Mouse (Mus musculus) thymus, adult 2 months (tissue): Measurements from ENCODE around the gene Pde3b. TPM values are rescaled to one million over a fixed set of nuclear protein-coding genes. Genes with fewer than 3 reads are reported as not detected.

Experiments
- DNase-seq: peaks from one replicate; pipeline ENCODE4 v3.0.0; 2021
- H3K27ac ChIP-seq: fragments of 200-500 bp; 2 replicates; pipeline ENCODE4 v1.5.1; 2012; ENCODE audit warnings: low read length, control low read depth; ENCODE audit not compliant: control insufficient read depth, insufficient read depth
- H3K27me3 ChIP-seq: fragments of 200-500 bp; 2 replicates; pipeline ENCODE4 v1.6.1; 2012; ENCODE audit warnings: mild to moderate bottlenecking, low read length, moderate library complexity, mixed read lengths; ENCODE audit not compliant: control insufficient read depth, insufficient read depth
- H3K36me3 ChIP-seq: fragments of 200-500 bp; 2 replicates; pipeline ENCODE4 v1.6.1; 2012; ENCODE audit warnings: mild to moderate bottlenecking, low read length, moderate library complexity; ENCODE audit not compliant: control insufficient read depth, insufficient read depth
- H3K4me1 ChIP-seq: fragments of 200-500 bp; replicated peaks from 2 replicates; pipeline ENCODE4 v1.6.1; 2012; ENCODE audit warnings: low read length; ENCODE audit not compliant: control insufficient read depth, insufficient read depth
- H3K4me3 ChIP-seq: fragments of 200-500 bp; 2 replicates; pipeline ENCODE4 v1.5.1; 2012; ENCODE audit warnings: mild to moderate bottlenecking, low read length, control low read depth, moderate library complexity; ENCODE audit not compliant: control insufficient read depth, insufficient read depth
- CTCF ChIP-seq: fragments of 200-500 bp; IDR thresholded peaks from 2 replicates; pipeline ENCODE4 v1.5.1; 2012; ENCODE audit warnings: mild to moderate bottlenecking, control low read depth, low read length, moderate library complexity, borderline replicate concordance; ENCODE audit not compliant: control insufficient read depth, poor library complexity, insufficient read depth; ENCODE audit errors: extremely low read depth
- POLR2A ChIP-seq: fragments of 200-500 bp; IDR thresholded peaks from 2 replicates; pipeline ENCODE4 v1.6.1; 2012; ENCODE audit warnings: mild to moderate bottlenecking, low read length, control low read depth, moderate library complexity; ENCODE audit not compliant: control insufficient read depth, poor library complexity, insufficient read depth; ENCODE audit errors: extremely low read depth
- WGBS: fragments of 180-500 bp; shearing (Covaris S2); methylation state at CpG from one replicate; pipeline ENCODE4 v1.1.7; 2018; 5-methylcytosine and 5-hydroxymethylcytosine counted together
- polyA plus RNA-seq: library from polyadenylated mRNA; depleted of rRNA; stranded (reverse); fragments of >200 nt; gene quantifications from 2 replicates; pipeline ENCODE4 v1.2.3, GENCODE M21; 2012; rRNA removed

Gene Pde3b
- polyA plus RNA-seq, 1 experiment, result 12.0 TPM

DNA sequence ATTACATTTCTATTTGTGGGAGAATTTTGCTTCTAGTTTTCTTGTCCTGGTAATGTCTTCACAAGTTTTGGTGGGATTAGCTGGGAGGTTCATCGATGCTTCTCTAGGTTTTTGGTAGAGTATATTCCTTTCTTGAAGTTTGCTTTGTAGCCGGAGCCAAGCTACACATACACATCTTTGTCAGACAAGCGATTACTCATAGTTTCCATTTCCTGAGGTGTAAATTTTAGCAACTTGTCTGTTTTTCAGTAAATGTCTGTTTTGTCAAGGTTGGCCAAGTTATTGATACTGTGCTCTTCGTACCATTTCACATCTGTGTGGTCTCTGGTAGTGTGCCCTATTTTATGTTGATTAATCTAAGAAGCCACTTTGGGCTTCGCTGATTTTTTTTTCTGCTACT, 166.1 kb downstream of the Pde3b start:
- H3K36me3 ChIP-seq, result no peaks in the 10 kb centered on the region
- no peak for TF ChIP-seq CTCF
- TF ChIP-seq POLR2A, result no peak
- DNase-seq, result no peak
- H3K27ac ChIP-seq, result no peak overlapping the region
- 0 out of 2 replicates have a peak, but pooled peaks cover 4% of the 10 kb centered on the region for H3K4me1 ChIP-seq
- 73% methylated on average over 5 of the region's 5 CpGs for WGBS
- no peaks in the 10 kb centered on the region for H3K27me3 ChIP-seq
- no peak overlapping the region for H3K4me3 ChIP-seq

DNA sequence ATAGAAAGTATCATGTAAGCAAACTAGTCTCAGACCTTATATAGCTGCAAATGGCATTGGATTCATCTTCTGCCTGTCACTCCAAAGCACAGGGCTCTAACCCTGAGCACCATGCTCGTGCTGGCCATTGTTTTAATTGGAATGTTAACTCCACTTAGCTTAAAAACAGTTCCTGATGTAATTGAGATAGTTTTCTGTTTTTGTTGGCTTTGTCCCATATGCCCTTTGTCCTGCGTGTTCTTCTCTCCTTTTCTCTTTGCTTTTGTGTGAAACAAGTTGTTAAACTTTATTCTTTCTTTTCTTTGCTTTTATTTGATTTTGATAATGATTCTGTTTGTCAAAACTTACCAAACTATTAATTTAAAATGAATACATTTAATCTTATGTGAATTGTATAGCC, 167.4 kb downstream of the Pde3b start:
- TF ChIP-seq POLR2A (no peak), CTCF (no peak)
- H3K4me3 ChIP-seq, result no peak overlapping the region
- H3K27me3 ChIP-seq, result no peaks in the 10 kb centered on the region
- no peaks in the 10 kb centered on the region for H3K4me1 ChIP-seq
- H3K27ac ChIP-seq, result no peak overlapping the region
- 80% methylated on average over 2 of the region's 2 CpGs for WGBS
- no peaks in the 10 kb centered on the region for H3K36me3 ChIP-seq
- DNase-seq, result no peak

Other genes starting within 250 kb of the Pde3b start
- gene Copb1, start 160.6 kb upstream of the Pde3b start, polyA plus RNA-seq, result 42.1 and 43.5 TPM in 2 replicates
- 112 and 133 TPM in 2 replicates for gene Psma1, start 139.2 kb upstream of the Pde3b start, polyA plus RNA-seq
- 0.51 and 1.3 TPM in 2 replicates for gene Cyp2r1, start 147.7 kb downstream of the Pde3b start, polyA plus RNA-seq
- gene Calca, start 221.1 kb downstream of the Pde3b start, polyA plus RNA-seq, result 7.4 and 8.6 TPM in 2 replicates